Mouse (Mus musculus) NIH3T3 (cell line): Measurements from ENCODE around the gene Tnfrsf12a.

Experiments
- DNase-seq: peaks from one replicate; pipeline ENCODE4 v3.0.0-alpha.2; 2012; ENCODE audit warnings: low read depth

Gene Tnfrsf12a

DNA sequence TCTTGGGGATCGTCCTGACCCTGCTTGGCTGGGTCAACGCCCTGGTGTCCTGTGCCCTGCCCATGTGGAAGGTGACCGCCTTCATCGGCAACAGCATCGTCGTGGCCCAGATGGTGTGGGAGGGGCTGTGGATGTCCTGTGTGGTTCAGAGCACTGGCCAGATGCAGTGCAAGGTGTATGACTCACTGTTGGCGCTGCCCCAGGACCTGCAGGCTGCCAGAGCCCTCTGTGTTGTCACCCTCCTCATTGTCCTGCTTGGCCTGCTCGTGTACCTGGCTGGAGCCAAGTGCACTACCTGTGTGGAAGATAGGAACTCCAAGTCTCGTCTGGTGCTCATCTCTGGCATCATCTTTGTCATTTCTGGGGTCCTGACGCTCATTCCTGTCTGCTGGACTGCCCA is 3.8 kb upstream of the Tnfrsf12a start:
- DNase-seq, result peak; percentile 69

DNA sequence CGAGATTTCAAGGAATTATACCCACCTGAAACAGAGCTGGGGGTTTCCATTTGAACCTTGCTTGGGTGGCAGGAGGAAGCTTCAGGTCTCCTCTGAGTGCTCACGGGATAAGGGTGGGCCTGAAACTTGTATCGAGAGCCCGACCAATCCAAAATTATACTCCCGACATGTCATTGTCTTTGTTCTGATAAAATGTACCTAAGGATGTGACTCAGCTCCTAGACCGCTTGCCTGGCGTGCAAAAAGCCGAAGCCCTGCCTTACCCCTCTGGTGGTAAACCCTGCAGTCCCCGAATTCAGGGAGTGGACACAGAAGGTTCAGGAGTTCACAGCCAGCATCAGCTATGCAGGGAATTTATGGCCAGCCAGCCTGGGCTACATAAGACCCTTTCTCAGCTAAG is 3.1 kb upstream of the Tnfrsf12a start:
- no peak for DNase-seq

DNA sequence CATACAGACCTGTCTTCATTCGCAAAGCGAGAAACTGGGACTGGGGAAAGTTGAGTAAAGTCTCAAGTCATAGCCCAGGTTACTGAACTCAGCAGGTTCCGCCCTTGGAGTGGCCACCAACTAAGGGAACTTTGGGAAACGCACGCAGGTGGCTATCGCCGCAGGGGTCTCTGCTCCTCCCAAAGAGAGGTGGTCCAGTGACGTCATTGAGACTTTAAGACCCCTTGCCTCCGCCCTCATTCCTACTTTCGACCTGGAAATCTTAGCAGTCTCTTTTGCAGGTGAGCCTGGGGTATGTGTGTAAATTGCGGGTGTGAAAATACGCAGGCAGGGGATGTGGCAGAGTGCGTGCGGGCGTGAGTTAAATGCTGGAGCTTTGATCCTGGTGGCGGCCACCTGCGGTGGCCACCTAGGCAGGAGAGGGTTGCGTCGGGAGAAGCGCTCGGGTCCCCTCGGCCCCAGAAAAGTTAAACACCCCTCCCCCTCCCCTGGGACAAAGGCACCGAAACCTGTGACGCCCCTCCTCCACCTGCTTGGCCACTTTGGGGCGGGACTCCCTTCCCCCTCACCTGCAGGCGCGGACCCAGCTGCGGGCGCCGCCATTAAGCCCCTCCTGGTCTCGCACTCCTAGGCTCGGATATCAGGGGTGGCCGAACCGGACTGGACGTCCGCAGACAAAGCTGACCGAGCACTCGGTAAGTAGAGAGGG is 2.0 kb upstream of the Tnfrsf12a start, which contains the start of gene Cldn6:
TSS of gene Cldn6 (plus strand) at position 123 of the 709 bp plus-strand sequence.
- no peak for DNase-seq

DNA sequence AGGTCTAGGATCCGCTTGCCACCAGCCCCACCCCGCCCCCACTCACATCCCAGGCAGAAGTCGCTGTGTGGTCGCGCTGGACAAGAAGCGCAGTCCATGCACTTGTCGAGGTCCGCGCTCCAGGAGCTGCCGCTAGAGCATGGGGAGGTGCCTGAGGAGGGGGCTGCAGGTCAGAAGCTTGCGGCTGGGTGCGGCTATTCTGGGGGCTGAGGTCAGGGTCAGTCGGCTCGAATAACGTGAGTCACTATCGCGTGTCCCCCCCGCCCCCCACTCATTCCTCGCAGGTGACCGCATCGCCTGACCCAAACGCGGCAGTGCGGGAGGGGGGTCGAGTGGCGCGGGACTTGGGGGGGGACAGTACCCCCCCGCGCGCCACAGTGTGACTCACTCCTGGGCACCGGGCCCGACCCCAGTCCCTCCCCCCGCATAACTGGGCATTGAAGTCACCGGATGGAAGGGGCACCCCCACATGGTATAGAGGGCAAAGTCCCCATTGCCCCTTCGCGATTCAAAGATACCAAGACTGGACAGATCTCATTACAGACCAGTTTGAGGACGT is 716 bp downstream of the Tnfrsf12a start:
- DNase-seq, result peak; percentile 89

DNA sequence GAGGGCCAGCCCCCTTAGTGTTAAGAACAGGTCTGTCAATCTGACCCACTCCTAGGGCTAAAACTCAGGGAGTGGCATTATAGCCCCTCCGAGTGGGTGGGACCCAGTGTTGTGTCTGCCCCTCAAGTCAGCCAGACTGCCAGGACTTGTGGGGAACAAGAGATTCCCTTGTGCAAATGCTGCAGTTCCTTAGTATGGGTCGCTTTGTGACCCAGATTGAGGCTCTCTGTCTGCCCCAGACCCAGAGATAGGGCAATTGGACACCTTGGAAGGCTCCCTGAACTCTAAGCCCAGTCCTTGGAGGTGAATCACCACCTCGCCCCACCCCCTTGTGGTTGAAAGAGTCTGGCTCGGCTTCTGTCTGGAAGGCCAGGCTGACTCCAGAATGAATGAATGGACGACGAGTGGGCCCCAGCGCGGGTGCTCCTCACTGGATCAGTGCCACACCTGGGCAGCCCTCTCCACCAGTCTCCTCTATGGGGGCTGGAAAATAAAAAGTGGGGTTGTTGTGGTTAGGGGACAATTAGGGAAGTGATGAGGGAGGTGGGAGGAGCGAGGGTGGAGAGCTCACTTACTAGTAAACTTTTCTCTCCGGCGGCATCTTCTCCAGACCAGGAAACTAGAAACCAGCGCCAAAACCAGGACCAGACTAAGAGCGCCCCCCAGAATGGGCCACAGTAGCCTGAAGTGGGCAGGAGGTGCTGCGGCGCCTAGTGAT is 1.5 kb downstream of the Tnfrsf12a start:
- DNase-seq, result peak; percentile 94

DNA sequence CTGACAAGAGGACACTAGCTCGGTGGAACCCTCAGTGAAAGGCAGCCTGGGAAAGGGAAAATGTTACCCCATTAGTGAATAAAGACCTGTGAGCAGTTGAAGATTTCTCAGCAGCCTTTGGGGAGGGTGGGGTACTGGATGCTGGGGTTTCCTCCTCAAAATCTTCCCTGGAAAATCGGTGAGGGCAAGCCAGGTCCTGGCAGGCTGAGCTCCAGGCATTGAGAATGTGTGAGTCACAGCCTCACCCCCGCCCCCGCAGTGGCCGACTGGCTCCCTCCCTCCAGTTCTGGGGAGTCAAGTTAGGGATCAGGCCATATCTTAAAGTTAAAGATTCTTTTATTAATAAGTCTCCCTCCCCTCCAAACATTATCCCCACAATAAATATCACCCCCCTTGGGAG is 2.1 kb downstream of the Tnfrsf12a start:
- peak; percentile 92 for DNase-seq

DNA sequence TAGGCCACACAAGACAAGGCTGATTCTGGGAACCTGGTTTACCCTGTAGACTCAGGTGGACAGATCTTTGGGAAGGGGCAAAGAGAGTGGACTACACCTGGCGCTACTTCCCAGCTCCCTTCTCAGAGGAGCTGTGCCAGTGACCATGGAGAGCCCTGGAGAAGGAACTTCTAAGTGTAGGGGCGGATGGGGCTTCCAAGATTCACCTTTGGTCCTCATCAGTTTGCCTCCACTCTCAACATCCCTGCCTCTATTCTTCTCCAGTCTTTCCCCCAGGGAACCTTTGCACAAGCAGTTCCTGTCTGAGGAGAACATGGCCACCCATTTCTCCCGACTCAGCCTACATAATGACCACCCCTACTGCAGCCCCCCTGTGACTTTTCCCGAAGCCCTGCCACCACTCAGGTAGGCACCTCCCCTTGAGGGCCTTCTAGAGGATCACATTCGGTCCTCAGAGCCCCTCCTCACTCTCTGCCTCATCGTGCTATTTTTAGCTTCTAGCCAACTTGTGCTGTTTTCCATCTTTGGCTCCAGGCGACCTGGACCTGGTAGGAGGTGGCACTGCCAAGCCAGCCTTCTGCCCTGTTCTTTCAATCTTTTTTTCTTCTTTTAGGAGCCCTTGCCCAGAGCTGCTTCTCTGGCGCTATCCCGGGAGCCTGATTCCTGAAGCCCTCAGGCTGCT is 2.9 kb downstream of the Tnfrsf12a start:
- peak; percentile 66 for DNase-seq

DNA sequence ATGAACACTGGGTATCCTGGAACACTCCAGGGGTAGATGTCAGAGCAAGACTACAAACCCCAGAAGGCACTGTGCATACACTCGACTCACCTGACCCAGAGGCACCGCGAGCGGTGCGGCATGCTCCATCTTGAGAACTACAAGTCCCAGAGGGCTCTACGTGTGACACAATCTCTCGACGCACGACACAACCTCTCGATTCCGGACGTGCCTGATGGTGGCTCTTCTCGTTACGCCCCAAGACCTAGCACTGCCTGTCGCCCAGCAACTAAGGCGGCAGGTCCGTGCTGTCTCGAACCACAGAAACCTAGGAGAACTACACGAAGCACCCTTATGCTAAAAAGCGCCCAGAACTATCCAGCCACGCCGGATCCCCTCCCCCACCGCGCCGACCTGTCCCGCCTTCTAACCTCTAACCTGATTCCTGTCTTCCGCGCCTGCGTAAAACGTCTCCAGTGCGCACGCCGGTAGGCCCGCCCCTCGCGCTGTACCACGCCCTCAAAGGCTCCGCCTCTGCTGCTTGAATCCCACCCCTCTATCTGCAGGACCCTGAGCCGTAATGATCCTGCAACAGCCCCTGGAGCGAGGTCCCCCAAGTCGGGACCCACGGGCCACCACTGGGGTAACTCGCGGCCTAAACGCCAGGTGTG is 3.7 kb downstream of the Tnfrsf12a start, which contains the start of the genes Hcfc1r1 and Thoc6:
TSS of gene Hcfc1r1 (plus strand) at position 173 of the 650 bp plus-strand sequence.
TSS of gene Thoc6 (minus strand) at position 459 of the 650 bp plus-strand sequence.
- peak; percentile 95 for DNase-seq

DNA sequence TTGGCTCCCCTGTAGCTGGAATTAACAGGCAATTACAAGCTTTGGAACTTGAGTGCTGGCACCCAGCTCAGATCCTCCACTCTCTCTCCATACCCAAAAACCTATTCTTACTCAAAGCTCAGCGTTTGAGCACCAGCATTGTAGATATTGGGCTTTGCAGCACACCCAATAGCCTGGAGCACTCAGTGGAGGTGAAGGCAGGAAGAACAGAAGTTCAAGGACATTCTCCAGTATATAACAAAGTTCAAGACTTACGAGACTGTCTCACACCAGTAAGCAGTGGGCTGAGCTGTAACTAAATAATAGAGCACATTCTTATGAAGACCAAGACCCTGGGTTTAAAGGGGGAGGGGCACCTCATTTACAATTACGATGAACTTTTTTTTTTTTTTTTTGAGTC is 4.5 kb downstream of the Tnfrsf12a start:
- DNase-seq, result no peak

DNA sequence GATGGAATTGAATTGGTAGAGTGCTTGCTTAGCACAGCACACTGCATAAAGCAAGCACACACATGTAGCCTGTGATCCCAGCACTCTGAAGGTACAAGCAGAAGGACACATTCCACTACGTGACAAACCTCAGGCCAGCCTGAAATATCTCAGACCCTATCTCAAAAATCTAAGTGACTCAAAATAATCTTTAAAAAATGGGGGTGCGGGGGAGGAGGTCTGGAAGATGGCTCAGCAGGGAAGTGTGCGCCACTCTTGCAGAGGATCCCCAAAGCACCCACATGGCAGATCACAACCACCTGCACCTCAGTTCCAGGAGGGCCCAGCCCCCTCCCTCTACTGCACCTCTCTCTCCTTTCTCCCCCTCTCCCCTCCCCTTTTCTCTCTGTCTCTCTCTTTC is 5.7 kb downstream of the Tnfrsf12a start:
- no peak for DNase-seq

DNA sequence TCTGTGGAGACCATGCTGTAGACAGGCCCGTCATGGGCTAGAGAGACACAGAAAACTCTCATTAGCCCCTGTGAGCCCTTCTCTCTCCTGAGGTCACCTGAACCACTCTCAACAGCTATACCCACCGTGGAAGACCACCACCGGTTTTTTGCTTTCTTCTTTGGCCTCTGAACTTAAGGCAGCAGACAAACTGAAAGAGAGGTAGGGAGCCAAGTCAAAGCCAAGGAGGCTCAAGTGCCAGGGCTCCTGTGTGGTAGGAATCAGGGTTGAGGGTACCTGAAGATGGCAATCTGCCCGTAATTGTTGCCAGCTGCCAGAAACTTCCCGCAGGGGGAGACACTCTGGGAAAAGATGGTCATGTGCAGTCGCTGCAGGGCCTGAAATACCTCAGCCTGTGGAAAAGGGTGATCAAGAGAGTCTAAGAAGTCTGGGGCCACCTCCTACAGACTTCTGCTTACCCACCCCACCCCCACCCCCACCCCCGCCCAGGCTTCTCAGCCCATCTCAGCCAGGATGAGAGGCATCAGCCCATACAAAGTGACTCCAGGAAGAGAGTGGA is 6.7 kb downstream of the Tnfrsf12a start:
- no peak for DNase-seq

DNA sequence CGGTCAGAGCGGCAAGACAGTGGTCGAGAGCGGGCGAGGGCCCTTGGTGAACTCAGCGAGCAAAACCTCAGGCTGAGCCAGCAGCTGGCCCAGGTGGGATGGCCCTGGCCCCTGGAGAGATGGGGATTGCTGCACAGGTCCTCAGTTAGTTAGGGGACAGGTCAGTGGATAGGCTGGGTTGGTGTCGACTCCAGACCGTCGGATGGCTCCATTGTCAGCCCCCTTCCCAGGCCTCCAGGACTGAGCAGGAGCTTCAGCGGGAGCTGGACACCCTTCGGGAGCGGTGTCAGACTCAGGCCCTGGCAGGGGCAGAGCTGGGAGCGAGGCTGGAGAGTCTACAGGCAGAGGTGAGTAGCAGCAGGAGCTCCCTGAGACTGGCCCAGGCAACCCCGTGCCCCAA is 11.8 kb downstream of the Tnfrsf12a start:
- no peak for DNase-seq

DNA sequence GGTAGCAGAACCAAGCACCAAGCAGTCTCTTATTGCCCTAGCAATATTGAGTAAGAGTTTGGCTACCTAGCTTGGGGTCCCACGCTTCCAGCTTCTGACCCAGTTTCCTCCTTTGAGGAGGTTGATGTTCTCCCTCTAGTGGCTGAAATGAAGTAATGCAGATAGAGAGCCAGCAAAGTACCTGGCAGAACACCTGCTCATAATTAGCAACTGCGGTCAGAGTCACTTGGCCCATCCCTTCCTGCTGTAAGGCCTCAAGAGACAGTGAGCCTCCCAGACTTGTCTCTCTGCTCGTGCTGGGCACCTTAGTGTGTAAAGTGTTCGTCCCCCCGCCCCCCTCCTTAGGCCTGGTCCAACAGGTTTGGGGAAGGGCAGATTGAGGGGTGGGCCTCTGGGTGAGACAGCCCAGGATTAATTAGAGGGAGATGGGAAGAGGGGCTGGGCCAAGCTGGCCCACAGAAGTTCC is 12.7 kb downstream of the Tnfrsf12a start:
- peak; percentile 68 for DNase-seq

DNA sequence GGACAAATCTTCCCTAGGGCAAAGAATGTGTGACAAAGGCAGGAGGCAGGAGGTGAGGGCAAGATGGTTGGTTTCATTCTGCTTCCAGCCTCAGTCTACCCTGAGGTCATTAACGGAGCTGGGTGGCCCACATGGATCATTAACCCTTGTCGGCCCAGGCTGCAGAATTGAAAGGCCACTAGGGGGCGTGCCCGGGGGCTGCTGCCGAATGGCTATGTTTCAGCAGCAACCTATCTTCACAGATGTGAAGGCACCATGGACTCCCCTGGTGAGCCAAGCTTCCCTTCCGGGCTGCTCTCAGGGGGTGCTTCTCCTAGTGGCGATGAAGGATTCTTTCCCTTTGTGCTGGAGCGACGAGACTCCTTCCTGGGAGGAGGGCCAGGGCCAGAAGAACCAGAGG is 15.7 kb downstream of the Tnfrsf12a start:
- DNase-seq, result no peak

DNA sequence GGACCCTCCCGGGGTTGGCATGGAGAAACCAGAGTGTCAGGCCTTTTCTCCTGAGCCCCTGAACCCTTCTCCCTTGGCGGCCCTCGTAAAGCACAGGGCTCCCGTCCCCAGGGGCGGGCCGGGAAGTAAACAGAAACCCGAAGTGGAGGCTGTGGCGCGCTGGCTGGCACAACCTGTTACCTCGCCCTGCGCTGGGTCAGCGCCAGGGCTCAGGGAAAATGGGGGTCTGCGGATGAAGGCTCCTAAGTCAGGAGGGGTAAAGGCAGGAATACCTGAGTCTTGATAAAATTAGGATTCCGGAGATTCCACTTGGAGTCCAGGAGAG is 16.4 kb downstream of the Tnfrsf12a start:
- DNase-seq, result no peak

DNA sequence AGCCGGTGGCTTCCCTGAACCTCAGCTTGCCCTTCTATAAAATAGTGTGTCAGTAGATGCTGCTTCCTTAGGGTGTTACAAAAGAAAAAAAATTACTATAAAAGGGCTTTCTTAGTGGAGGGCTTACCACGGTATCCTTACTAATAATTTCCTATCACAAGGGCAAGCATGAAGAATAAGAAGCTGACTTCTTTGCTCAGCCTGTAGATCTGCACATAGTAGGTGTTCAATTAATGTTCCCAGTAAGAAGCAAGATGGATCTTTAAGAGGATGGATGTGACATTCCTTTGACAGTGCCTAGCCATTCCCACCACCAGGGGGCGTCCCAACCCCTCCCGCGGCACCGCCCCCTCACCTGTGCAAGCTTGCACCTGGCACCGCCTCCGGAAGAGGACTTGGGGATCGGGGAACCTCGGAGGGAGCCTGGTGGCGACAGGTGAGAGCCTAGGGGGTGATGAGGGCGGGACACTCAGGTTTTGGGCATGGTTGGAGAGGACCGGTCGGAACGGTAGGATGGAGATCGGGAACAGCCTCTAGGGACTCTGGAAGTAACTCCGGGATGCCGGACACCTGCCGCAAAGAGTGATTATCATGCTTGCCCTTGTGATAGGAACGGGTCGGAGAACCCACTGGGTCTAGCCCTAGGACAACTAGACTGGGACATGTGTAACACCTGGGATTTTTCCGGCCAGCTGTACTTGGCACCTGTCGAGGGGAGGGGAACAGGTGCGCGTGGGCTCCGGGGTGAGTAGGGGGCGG is 17.0 kb downstream of the Tnfrsf12a start, which contains the start of gene Bicdl2:
TSS of gene Bicdl2 (plus strand) at position 390 of the 759 bp plus-strand sequence.
- no peak for DNase-seq

DNA sequence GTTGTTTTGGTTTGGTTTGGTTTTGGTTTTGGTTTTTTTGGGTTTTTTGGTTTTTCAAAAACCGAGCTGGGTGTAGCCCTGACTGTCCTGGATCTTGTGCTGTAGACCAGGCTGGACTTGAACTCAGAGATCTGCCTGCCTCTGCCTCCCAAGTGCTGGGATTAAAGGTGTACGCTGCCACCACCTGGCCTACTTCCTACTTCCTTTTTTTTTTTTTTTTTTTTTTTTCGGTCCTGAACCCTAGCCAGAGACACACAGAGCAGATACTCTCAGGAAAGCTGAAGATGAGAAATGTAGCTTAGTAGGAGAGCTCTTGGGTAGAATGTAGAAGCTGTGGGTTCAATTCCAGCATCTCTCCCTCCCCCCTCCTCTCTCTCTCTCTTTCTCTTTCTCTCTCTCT is 18.8 kb downstream of the Tnfrsf12a start:
- DNase-seq, result no peak

DNA sequence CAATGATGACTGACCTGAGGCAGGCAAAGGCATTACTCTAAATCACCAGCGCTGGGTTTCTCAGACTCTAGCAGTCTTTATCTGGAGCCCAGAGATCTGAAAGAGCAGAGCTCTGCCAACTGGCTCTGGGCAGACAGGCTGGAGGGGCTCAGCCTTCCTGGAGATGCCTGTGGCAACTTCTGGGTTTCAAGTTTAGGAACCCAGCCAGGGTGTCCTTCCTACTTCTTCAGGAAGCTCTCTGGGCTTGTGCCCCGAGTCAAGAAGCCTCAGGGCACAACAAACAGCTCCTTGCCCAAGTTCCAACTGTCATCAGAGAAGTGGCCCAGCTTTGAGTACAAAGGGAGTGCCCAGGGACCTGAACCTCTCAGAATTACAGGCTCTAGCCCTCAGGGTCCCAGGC is 22.9 kb downstream of the Tnfrsf12a start:
- DNase-seq, result no peak

DNA sequence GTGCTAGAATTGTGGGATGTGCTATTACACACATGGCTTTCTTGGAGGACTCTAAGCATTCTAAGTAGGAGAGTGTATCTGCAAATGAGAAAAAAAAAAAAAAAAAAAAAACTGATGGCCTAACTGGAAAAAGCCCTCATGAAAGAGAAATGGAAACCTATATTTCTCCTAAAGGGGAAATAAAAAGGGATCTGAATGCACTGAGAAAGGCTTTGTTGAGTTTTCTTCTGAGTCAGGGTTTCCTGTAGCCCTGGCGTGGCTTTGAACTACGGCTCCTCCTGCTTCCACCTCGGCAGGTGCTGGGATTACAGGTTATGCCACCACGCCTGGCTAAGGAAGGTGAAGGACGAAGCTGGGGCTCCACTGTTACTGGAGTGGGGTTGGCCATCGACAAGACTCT is 23.3 kb downstream of the Tnfrsf12a start:
- DNase-seq, result no peak

DNA sequence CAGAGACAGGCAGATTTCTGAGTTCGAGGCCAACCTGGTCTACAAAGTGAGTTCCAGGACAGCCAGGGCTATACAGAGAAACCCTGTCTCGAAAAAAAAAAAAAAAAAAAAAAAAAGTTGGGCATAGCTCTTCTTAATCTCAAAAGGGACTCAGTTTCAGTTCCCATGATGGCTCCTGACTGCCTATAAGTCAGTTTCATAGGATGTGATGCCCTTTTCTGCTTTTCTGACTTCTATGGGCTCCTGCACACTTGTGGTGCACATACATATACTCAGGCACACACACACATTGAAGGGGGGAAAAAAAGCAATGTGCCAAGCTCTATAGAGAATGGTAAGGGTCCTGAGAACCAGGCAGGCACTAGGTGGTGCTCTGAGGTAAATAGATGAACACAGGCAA is 23.9 kb downstream of the Tnfrsf12a start:
- peak; percentile 22 for DNase-seq

DNA sequence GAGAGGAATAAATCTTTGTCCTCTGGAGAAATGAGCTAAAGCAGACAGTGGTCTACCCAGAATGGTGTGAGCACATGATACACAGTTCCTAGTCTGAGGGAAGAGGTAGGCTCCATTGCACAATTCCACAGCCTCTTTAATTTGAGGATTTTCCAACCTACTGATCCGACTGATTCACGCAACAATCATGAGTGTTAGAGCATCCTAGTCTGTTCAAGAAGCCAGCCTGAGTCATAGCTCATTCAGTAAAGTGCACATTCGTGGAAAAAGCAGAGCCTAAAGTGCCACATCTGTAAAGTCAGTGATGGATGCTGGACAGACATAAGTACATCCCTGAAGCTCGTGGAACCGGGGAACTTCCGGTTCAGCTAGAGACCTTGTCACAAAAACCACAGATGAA is 25.9 kb downstream of the Tnfrsf12a start:
- peak; percentile 63 for DNase-seq
